Mouse (Mus musculus): ENCODE results near the gene Zbed4.

- TF ChIP-seq CTCF (IDR thresholded peaks at IDR 0.05; ENCODE audit: borderline replicate concordance, extremely low read depth, insufficient read depth, insufficient read length) (no peak), POLR2A (IDR thresholded peaks at IDR 0.05; ENCODE audit: borderline replicate concordance, extremely low read depth, insufficient read depth, insufficient read length, poor library complexity, severe bottlenecking) (no peak)
These were observed 76.0 kb downstream of the Zbed4 start for GRCm38 (mm10) chr15:88827466-88827865.

All from brain, embryonic 14.5 days (tissue).